Mouse (Mus musculus) myocyte (in vitro differentiated cells): Measurements from ENCODE around the gene Wbp11.

Experiments
- MAX ChIP-seq: IDR thresholded peaks from one replicate; pipeline ENCODE4 v1.6.1; 2011; ENCODE audit warnings: low read depth, mild to moderate bottlenecking, control low read depth
- MYOD1 ChIP-seq, 3 experiments: IDR thresholded peaks; one replicate each; pipeline ENCODE4 v1.6.1; 2011; ENCODE audit warnings: control low read depth in 2 of 3, low read depth in 2 of 3, mild to moderate bottlenecking in 2 of 3, moderate library complexity in 1 of 3; ENCODE audit not compliant: insufficient read length in 2 of 3, control insufficient read depth in 1 of 3
- POLR2A ChIP-seq: IDR thresholded peaks from one replicate; pipeline ENCODE4 v1.6.1; 2011; ENCODE audit warnings: low read depth, mild to moderate bottlenecking, control low read depth, moderate library complexity; ENCODE audit not compliant: insufficient read length
- TCF12 ChIP-seq: IDR thresholded peaks from one replicate; pipeline ENCODE4 v1.6.1; 2011; ENCODE audit warnings: mild to moderate bottlenecking, control low read depth; ENCODE audit not compliant: poor library complexity, insufficient read depth, severe bottlenecking
- TCF3 ChIP-seq: IDR thresholded peaks from one replicate; pipeline ENCODE4 v1.6.1; 2011; ENCODE audit warnings: low read depth, control low read depth; ENCODE audit not compliant: insufficient read length
- USF1 ChIP-seq: IDR thresholded peaks from one replicate; pipeline ENCODE4 v1.6.1; 2011; ENCODE audit warnings: low read depth, mild to moderate bottlenecking, control low read depth, moderate library complexity

GRCm38 (mm10) chr6:136813117-136813516 is 14.9 kb downstream of the Wbp11 start:
- TF ChIP-seq MAX (no peak), POLR2A (no peak), USF1 (no peak), MYOD1 (IDR thresholded peaks at IDR 0.05; ENCODE audit: control insufficient read depth in 1 of 3, insufficient read length in 2 of 3, low read depth in 2 of 3) (no peak), TCF12 (no peak), TCF3 (no peak)
